Mouse (Mus musculus) kidney, postnatal 0 days (tissue): ENCODE data around the gene Dennd1a. TPM values are rescaled to one million over a fixed set of nuclear protein-coding genes. Genes with fewer than 3 reads are reported as not detected.

Experiments used
- ATAC-seq: fragments of 200-750 bp; cut with Nextera tagmentation; replicated peaks from 2 replicates; pipeline ENCODE4 v1.8.0; 2017; ENCODE audit warnings: low read depth, moderate number of reproducible peaks, moderate TSS enrichment, moderate library complexity; ENCODE audit not compliant: low FRiP score
- DNase-seq: peaks from one replicate; pipeline ENCODE4 v3.0.0-alpha.2; 2016; ENCODE audit warnings: low spot score
- H3K27ac ChIP-seq: fragments of 300-500 bp; sonication (generic); 2 replicates; pipeline ENCODE4 v1.5.1; 2014; ENCODE audit warnings: mild to moderate bottlenecking
- H3K27me3 ChIP-seq: fragments of 300-500 bp; sonication (generic); 2 replicates; pipeline ENCODE4 v1.6.1; 2014; ENCODE audit warnings: low read length, mixed read lengths; ENCODE audit not compliant: insufficient read depth
- H3K36me3 ChIP-seq: fragments of 300-500 bp; sonication (generic); 2 replicates; pipeline ENCODE4 v1.6.1; 2014; ENCODE audit warnings: low read length, mixed read lengths; ENCODE audit not compliant: insufficient read depth
- H3K4me1 ChIP-seq: fragments of 300-500 bp; sonication (generic); replicated peaks from 2 replicates; pipeline ENCODE4 v1.6.1; 2014; ENCODE audit warnings: antibody characterized with exemption, low read length, mixed read lengths; ENCODE audit not compliant: insufficient read depth
- H3K4me2 ChIP-seq: fragments of 300-500 bp; sonication (generic); 2 replicates; pipeline ENCODE4 v1.6.1; 2014; ENCODE audit warnings: mild to moderate bottlenecking, low read length, moderate library complexity, mixed read lengths
- H3K4me3 ChIP-seq: fragments of 300-500 bp; sonication (generic); replicated peaks from 2 replicates; pipeline ENCODE4 v1.5.1; 2014; ENCODE audit warnings: low read depth, low read length
- H3K9ac ChIP-seq: fragments of 300-500 bp; sonication (generic); 2 replicates; pipeline ENCODE4 v1.6.1; 2014; ENCODE audit warnings: low read depth, low read length
- H3K9me3 ChIP-seq: fragments of 300-500 bp; sonication (generic); replicated peaks from 2 replicates; pipeline ENCODE4 v1.6.1; 2016; ENCODE audit warnings: low read length, inconsistent platforms, mixed read lengths
- CTCF ChIP-seq: IDR thresholded peaks from 2 replicates; pipeline ENCODE4 v1.5.1; 2016; ENCODE audit warnings: antibody characterized with exemption, low read depth, mild to moderate bottlenecking, moderate library complexity
- WGBS: fragments of 180-500 bp; shearing (Covaris S2); extraction: QIAGEN DNeasy Blood & Tissue Kit; methylation state at CpG from one replicate; pipeline ENCODE4 v1.1.7; 2014; 5-methylcytosine and 5-hydroxymethylcytosine counted together
- polyA plus RNA-seq: library from polyadenylated mRNA; unstranded; fragments of >200 nt; fragmentation: Nextera tagmentation; extraction: Ambion mirVana; gene quantifications from 2 replicates; pipeline ENCODE4 v1.2.1, GENCODE M21; 2015

Gene Dennd1a
- polyA plus RNA-seq, 1 experiment from 2014 or later: 10.6 TPM

DNA sequence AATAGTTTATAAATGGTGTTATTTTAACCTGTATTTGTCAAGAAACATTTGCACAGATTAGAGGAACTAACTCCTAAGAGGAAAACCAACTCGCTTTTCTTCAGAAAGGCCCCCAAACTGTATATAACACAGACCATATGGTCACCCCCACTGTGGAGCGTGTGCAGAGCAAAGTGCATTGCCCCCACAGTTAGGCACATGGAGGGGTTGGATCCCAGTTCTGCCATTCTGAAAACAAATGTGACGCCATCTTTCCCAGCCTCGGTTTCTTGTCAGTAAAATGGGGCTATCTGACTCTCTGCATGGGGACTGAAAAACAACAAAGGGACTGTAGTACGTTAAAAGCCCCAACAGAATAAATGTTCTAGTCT is 361.1 kb downstream of the Dennd1a start:
- H3K27ac ChIP-seq: no peak overlapping the region
- H3K9ac ChIP-seq: no peak overlapping the region
- no peaks in the 10 kb centered on the region for H3K27me3 ChIP-seq
- no peak for ATAC-seq
- H3K4me1 ChIP-seq: no peaks in the 10 kb centered on the region
- H3K9me3 ChIP-seq: no peaks in the 10 kb centered on the region
- WGBS: 73% methylated on average over 5 of the region's 5 CpGs
- no peaks in the 10 kb centered on the region for H3K36me3 ChIP-seq
- no peak overlapping the region for H3K4me2 ChIP-seq
- no peak for TF ChIP-seq CTCF
- H3K4me3 ChIP-seq: no peak overlapping the region
- DNase-seq: no peak

DNA sequence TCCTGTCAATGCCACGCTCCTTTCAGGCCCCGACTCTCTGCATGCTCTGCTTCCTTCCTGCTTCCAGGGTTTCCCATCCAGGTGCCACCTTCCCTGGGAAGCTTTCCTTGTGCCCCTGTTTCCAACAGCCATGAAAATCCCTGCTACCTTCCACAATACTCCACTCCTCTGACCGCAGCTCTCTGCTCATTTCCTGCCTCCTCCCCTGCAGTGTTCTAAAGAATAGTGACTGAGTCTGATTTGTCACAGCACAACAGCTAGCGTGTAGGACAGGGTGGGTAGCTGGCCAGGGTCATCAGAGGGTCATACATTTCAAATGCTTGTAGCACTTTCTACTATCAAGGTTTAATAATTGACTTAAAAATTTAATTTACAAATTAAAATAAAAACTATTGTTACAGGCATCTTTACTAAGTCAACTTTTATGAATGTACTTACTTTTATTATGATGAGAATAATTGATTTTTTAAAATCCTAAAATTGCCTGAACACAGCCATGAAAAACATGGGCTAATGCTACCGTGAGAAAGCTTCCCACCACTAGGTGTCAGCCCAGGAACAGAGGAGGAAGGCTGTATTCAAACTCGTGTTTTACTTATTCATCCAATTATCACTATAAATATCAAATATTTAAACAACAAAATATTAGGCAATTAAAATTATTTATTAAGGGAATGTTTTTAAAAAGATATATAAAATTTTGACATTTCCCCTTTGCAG is 361.6 kb downstream of the Dennd1a start:
- ATAC-seq (no peak), DNase-seq (peak; percentile 76)
- H3K4me1 ChIP-seq: no peaks in the 10 kb centered on the region
- no peak overlapping the region for H3K4me3 ChIP-seq
- no peak overlapping the region for H3K4me2 ChIP-seq
- H3K27ac ChIP-seq: no peak overlapping the region
- no peaks in the 10 kb centered on the region for H3K9me3 ChIP-seq
- WGBS: 31% methylated on average over 6 of the region's 6 CpGs
- peak; percentile 94 for TF ChIP-seq CTCF
- no peak overlapping the region for H3K9ac ChIP-seq
- no peaks in the 10 kb centered on the region for H3K36me3 ChIP-seq
- no peaks in the 10 kb centered on the region for H3K27me3 ChIP-seq

DNA sequence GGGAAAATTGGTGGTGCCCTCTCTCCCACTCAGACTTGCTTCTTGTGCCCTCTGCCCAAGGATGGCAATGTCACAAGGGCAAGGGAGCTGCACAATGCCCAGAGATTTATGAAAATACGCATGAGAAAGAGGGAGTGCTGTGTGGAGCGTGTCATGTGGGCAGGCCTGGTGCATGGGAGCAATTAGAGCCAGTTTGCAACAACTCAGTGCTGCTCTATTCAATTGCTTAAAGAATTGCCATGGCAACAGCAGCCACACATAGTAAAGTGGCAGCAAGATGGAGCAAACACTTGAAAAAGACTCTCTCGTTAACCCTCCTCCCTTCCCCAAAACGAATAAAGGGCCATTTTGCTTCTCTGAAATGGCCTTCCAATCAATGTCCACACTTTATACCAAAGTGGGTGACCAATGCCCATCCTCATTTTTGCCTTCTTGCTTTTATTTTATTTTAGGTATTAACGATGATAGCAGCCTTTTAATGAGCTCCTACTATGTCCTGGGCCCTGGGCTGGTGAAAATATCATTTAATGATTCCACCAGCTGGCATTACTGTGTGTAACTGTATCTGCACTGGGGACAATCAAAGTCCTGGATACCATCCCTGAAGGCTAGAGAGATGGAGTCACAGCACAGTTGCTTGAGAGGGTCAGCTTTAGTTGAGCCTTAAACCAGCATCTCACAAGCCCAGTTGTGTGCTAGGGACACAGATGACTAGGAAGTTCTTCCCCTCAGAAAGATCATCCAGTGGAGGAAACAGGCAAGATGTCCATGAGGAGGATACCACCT is 378.3 kb downstream of the Dennd1a start:
- Histone ChIP-seq H3K4me1 (no peaks in the 10 kb centered on the region), H3K4me3 (no peak overlapping the region), H3K36me3 (no peaks in the 10 kb centered on the region), H3K9ac (no peak overlapping the region), H3K9me3 (no peaks in the 10 kb centered on the region), H3K27me3 (no peaks in the 10 kb centered on the region), H3K4me2 (no peak overlapping the region), H3K27ac (no peak overlapping the region)
- ATAC-seq (no peak), DNase-seq (no peak)
- WGBS: 77% methylated on average over 5 of the region's 5 CpGs
- TF ChIP-seq CTCF: no peak

DNA sequence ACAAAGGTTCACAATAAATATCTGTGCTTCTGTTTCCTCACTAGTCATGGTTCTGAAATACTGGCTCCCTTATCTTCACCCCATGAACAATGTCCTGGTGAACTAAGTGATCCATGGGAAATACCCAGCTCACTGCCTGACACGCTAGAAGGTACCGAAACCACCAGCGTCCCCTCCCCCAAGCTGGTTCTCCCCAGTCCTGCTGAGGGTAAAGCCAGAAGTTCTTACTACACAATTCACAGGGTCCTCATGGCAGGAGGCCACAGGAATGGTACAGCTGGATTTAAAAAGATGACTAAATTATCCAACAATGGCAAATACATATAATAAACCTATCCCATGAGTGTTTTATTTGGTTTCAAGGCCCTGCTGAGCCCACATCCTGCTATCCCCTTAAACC is 378.9 kb downstream of the Dennd1a start:
- ATAC-seq: no peak
- no peak for TF ChIP-seq CTCF
- Histone ChIP-seq H3K27ac (no peak overlapping the region), H3K27me3 (no peaks in the 10 kb centered on the region), H3K4me1 (no peaks in the 10 kb centered on the region), H3K9me3 (no peaks in the 10 kb centered on the region), H3K4me3 (no peak overlapping the region), H3K9ac (no peak overlapping the region), H3K36me3 (no peaks in the 10 kb centered on the region), H3K4me2 (no peak overlapping the region)
- DNase-seq: no peak
- WGBS: 83% methylated on average over 3 of the region's 3 CpGs

DNA sequence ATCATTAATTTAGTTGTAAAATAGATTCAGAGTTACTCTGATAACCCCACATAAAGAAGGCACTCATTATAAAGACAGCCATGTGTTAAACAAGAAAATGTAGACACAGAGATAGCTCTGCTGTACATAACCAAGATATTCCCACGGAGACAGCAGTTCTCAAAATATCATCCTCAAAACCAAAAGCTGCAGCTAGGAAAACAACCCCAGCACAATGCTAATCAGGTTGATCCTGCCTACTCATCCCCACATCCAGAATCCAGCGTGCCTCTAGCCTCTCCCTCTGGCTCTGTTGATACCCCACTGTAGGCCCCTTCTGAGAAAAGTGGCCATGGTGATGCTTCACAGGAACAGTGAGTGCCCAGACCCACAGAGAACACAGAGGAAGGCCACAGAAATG is 380.9 kb downstream of the Dennd1a start:
- no peak overlapping the region for H3K9ac ChIP-seq
- no peaks in the 10 kb centered on the region for H3K27me3 ChIP-seq
- no peak overlapping the region for H3K4me3 ChIP-seq
- DNase-seq: peak; percentile 11
- H3K9me3 ChIP-seq: no peaks in the 10 kb centered on the region
- ATAC-seq: no peak
- no peak overlapping the region for H3K27ac ChIP-seq
- H3K4me2 ChIP-seq: no peak overlapping the region
- no peaks in the 10 kb centered on the region for H3K4me1 ChIP-seq
- 72% methylated on average over 2 of the region's 2 CpGs for WGBS
- H3K36me3 ChIP-seq: no peaks in the 10 kb centered on the region
- no peak for TF ChIP-seq CTCF

DNA sequence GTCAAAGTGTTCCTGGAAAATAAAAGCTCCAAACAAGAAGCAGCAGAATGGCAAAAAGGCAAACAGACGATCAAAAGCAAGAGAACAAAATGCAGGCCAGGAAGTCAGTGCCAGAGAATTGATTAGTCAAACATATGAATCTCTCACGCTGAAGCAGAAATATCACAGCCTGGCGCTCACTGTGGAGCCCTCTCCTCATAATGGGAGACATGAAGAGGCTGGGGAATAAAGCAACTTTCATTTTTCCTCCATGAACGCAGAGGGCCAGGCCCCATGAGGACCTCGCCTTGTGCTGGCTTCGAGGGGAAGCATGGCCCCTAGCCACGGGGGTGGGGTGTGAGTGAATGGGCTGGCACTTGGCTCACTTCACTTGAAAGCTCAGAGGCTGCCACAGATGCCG is 383.9 kb downstream of the Dennd1a start:
- ATAC-seq: no peak
- no peak overlapping the region for H3K4me2 ChIP-seq
- no peaks in the 10 kb centered on the region for H3K36me3 ChIP-seq
- H3K9ac ChIP-seq: no peak overlapping the region
- no peak overlapping the region for H3K27ac ChIP-seq
- 91% methylated on average over 8 of the region's 8 CpGs for WGBS
- H3K4me3 ChIP-seq: no peak overlapping the region
- H3K27me3 ChIP-seq: no peaks in the 10 kb centered on the region
- no peaks in the 10 kb centered on the region for H3K9me3 ChIP-seq
- no peak for DNase-seq
- no peaks in the 10 kb centered on the region for H3K4me1 ChIP-seq
- no peak for TF ChIP-seq CTCF
